Mouse (Mus musculus) c-Kit-positive CD71-positive TER-119-positive erythroid progenitor cells, embryonic 14.5 days (primary cell): ENCODE results near the gene Zfp113.
A peak's percentile ranks its signal among the peaks of the same experiment; 100 is the strongest.

Experiments
- DNase-seq: peaks from one replicate; pipeline ENCODE4 v3.0.0-alpha.2; 2013; ENCODE audit warnings: low spot score

The Zfp113 gene

DNA sequence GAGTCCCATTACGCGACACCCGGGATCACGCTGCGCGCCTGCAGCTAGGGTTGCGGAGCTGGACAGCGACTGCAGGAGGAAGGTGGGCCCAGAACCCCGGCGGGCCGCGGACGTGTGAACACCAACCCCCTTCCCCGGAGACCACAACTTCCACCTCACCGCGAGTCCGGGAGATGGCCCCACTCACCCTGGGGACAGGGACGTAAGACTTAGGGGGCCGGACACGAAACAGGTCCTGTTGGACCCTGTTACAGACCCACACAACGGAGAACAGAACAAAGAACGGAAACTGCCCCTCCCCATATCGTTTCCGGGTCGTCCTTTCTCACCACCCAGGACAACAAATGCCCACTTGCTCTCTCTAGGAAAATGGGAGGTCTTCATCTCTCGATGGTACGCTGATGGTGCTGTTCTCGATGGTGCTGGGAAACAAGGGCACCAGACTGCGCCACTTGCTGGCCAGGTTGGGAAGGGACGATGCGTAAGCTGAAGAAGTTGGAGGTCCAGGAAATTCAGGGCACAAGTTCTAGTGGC is at the start of gene Zfp113:
Gene Zfp113 (minus strand): TSS at position 302 of the 534 bp plus-strand sequence.
- peak; percentile 91 for DNase-seq

DNA sequence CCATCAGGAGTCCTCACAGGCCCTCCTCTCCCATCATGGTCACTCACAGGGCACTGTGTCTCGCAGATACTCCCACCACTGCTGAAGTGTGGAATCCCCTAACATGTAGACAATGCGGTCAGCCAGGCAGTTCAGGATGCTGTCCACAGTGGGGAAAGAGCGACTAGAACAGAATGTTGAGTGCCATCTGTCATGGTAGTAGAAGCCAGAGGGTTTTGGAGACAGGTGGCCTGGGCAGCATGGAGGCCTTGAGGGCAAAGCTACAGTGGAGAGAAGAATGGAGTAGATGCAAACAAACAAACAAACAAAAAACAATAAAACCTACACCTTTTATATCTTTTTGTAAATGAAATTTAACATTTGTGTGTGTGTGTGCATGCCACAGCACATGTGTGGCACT is 46.5 kb upstream of the Zfp113 start:
- DNase-seq = no peak

DNA sequence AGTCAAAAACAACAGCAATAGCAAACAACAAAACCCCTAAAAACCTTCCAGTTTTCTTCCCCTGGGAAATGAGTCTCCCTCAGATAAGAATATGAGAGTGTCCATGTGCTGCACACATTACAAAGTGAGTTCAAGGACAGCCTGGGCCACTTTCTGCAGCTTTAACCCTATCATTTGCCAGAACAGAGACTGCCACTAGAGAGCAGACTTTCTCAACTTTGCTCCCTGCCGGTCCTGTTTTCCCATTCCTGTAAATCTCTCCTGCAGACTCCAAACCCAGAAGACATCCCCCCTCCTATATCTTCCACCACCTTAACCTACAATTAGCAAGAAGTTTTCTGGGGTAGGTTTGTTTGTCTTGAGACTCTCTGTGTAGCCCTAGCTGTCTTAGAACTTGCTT is 44.0 kb upstream of the Zfp113 start:
- DNase-seq = no peak

DNA sequence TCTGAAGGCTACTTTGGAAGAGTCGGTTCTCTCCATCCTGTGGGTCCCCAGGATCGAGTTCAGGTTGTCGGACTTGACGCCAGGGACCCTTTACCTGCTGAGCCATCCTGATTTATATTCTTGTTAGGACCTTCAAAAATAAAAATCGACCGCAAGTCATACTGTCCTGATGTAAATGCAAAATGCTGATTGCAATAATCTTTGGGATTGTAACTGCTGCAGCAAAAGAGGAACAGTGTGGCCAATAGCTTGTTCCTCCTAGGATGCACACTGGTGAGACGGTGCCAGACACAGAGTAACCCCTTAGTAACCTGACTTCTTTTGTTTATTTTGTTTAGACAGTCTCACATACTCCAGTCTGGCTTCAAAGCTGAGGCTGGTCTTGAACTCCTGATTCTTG is 39.9 kb upstream of the Zfp113 start:
- no peak for DNase-seq

DNA sequence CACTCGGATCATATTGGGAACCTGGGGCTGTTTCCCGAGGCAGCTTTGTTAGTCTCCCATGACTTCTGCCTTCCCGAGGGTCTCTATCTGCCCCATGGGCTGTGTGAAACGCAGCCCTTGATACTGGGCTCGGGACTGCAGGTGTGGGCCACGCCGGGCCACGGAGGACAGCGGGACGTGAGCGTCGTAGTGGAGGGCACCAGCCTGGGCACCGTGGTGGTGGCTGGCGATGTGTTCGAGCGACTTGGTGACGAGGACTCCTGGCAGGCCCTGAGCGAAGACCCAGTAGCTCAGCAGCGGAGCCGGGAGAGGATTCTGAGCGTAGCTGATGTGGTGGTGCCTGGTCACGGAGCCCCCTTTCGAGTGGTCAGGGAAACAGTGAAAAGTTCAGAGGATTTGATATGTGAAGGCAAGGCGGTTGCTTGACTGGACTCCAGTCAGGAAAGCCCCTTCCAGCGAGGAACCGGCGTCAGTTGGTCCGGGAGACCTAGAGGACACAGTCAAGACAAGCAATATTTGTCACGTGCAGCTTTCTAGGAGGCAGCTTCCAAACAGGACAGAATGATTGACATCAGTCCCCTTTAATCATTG is 39.3 kb upstream of the Zfp113 start:
- DNase-seq = no peak

DNA sequence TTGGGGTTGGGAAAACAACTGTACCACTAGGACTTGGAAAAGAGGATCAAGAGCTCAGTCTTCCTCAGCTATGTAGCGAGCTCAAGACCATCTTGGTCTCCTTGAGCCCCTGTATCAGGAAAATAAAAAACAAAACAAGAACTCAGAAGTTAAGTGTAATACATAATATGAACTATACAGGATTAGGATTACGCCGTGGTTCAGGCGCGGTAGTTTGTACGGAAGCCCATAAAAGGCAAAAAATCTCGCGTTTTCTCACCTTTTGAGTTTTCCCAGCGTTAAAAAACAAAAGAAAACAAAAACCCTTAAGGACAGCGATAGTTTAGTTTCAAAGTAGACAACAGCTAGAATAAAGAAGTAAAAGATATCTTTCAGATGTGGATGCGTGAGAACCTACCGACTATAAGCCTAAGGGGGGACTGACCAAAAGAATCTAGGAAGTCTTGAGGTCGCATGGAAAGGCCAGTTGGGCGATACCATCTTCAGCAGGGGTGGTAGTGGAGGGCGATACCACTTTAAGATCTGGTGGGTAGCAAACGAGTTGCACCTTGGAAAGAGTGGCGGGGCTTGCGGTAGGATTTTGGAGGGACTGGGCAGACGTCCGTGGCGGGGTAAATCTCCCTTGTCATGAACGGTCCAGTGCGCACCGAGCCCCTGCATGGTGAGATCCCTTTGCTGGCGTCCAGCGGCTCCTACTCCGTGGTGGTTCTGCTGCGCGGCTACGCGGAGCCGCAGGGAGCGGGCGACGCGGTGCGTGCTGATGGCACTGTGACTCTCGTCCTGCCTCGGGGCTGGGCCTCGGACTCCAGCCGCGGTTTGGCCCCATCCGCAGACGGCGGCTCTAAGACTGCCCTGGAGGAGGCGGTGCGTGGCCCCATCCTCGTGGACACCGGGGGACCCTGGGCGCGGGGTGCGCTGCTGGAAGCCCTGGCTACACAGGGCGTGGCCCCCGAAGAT is 38.5 kb upstream of the Zfp113 start, which contains the start of gene Mblac1:
Gene Mblac1 (plus strand): TSS at position 544 of the 957 bp plus-strand sequence.
- peak; percentile 90 for DNase-seq

DNA sequence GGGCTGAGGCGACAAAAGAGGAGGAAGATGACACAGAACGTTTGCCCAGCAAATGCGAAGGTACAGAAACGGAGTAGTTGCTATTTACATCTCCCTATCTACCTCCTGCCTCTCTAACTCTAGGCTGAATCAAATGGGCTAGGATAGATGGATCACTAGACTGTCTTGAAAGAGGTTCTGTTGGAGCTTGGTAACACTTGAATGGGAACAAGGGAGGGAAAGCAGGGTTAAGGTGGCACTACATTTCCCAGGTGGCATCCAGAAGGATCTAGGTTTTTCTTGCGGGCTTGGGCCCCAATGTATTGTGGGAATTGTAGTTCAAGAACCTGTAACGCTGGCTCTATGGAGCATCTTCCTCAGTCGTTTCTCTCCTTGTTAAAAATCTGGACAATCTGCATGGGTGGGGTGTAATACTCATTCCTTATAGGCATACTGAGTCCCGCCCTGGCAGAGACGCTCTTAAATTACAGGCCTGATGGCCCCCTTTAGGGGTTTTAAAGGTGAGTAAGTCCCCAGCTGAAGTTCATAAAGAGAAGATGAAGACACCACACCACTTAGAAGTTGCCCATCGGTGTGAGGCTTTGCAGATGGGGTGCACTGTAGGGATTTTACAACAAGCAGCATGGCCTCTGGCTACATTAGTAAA is 32.2 kb upstream of the Zfp113 start:
- DNase-seq = peak; percentile 81

DNA sequence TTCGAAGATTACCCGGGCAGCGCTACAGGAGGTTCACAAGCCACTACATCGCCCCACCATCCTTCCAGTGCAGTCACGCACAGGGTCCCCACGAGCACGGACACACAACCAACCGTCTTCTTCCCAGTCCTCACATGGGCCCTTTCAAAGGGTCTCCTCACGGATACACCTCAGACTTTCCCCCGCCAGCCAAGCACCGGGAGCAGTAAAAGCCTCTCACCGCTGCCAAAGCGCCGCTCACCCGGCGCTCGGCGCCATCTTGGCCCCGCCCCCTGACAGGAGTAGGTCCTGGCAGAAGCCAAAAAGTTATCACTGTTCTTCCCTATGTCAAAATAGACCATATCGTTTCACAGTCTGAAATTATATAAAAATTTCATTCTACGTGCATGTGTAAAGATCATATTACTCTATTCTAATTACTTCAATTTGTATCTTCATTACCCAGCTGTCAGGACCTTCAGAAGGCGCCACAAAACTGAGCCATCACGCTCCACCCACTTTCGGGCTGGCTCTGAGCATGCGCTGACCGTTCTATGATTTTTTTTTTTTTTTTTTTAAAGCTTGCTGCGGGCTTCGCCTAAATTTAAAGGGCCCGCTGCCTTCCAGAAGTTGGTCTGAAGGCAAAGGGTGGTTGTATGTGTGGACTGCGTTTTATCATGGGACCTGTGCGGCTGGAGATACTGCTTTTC is 31.6 kb upstream of the Zfp113 start, which contains the start of the genes Taf6 and Cnpy4:
Gene Taf6 (minus strand): TSS at position 502 of the 689 bp plus-strand sequence.
Gene Cnpy4 (plus strand): TSS at position 536 of the 689 bp plus-strand sequence.
- peak; percentile 89 for DNase-seq

DNA sequence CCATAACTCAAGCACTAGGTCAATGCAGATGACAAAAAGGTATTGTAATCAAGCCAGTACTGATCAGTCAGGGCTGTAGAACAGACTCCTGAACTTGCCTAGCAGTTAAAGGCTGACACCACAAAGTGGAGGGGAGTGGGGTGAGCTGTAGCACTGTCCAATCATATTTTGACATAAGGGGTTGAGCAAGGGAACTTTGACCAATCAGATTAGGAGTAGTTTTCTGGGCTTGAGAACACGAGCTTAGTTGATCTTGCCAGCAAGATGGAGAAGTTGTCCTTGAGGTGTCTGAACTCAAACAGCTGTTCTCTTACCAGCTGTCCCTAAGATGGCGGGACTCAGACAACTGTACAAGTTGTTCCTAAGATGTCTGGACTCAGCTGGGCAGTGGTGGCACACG is 17.7 kb upstream of the Zfp113 start:
- DNase-seq = no peak

DNA sequence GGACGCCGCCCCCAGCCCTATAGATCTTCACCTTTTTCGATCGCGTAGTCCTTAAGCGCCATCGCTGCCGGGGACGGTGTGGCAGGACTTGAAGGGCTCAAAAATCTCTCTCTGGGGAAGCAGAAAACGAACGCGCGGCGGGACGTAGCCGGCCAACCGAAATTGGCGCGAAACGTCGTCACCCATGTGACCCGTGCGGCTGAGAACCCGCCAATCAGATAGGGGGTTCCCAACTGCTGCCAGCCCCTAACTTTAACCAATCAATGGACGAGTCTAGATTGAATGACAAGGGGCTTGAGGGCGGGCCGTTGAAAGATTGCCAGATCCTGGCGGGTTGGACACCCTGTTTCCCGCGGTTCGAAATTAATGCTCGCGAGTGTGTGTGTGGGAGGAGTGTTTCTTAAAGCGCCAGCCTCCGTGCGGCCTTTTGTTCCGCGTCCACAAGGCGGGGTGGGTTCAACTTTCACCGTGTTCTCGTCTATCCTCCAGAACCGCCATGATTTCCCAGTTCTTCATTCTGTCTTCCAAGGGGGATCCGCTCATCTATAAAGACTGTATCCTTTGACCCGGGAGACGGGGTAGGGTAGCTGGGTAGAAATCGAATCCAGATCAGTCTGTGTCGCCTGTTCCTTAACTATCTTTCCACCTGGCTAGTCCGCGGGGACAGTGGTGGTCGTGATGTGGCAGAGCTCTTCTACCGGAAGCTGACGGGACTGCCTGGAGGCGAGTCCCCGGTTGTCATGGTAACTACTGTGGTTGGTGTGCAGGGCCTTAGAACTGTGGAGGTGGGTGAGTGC is 16.3 kb upstream of the Zfp113 start, which contains the start of the genes Ap4m1 and Mcm7:
Gene Ap4m1 (plus strand): TSS at position 308 of the 797 bp plus-strand sequence.
Gene Mcm7 (minus strand): TSS at position 728 of the 797 bp plus-strand sequence.
- DNase-seq = peak; percentile 98

DNA sequence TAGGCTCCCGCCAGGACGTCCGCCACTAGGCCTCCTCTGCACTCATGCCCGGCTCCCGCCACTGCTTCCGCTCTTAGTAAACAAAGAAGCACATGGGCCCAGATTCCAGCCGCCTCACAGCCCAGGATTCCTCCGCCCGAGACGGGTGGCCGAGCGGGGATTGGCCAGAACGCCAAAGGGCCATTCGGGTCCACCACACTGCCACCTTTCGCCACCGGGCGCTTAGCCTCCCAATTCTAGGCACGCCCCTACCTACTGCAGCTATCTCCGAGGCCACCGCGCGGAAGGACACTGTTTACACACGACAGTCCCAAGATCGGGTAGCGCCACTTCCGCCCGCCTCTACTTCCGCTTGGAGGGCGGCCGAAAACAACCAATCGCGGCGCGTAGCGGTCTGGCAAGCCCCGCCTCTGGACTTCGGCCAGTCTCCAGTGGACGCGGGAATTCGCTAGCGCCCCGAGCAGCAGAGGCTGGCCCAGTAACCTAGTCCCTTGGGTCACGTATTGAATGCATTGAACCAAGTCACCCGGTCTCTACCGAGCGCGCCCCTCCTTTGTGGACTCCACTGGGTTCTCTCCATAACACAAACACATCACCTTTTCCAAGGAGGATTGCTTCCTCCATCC is 15.5 kb upstream of the Zfp113 start:
- peak; percentile 93 for DNase-seq

DNA sequence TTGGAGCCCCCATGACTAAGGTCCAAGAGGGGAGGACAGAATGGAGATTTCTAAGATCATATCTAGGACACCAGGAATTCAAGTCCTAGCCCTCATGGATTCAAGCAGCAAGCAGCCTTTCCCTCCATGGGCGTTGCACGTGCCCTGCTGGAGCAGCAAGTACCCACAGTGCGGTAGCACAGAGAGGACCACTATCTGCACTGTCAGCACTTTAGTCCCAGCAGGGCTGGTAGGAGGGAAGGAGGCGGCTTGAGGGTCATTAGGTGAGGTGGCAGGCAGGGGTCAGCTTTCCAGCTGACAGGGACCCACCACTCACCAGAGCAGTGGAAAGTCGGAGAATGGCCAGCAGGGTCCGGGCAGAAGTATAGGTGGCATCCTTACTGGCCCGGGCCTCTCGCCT is 10.1 kb upstream of the Zfp113 start:
- no peak for DNase-seq

DNA sequence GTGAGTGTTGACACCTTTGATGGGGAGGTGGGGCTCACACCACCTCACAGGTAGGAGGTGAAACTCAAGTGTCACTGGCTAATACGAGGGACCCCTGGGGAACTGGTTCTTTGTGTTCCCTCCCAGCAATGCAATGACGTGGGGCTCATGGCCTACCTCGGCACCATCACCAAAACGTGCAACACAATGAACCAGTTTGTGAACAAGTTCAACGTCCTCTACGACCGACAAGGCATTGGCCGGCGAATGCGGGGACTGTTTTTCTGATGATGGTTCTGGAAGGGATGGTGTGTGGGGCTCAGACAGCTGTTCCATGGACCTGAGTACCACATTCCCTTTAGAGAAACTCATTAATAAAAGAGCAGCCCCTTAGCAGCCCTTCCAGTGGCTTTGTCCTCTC is 8.1 kb upstream of the Zfp113 start:
- no peak for DNase-seq

DNA sequence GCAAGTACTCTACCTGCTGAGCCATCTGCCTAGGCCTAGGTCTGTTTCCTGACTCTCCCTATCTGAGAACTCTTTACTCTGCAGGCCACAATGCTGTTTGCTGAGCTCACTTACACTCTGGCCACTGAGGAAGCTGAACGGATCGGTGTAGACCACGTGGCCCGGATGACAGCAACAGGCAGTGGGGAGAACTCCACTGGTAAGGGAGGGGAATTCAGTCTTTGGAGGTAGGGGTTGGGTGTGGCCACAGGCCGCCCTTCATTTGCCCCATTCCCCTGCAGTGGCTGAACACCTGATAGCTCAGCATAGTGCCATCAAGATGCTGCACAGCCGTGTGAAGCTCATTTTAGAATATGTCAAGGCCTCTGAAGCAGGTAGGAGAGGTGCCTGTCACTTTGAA is 7.5 kb upstream of the Zfp113 start:
- DNase-seq = no peak

DNA sequence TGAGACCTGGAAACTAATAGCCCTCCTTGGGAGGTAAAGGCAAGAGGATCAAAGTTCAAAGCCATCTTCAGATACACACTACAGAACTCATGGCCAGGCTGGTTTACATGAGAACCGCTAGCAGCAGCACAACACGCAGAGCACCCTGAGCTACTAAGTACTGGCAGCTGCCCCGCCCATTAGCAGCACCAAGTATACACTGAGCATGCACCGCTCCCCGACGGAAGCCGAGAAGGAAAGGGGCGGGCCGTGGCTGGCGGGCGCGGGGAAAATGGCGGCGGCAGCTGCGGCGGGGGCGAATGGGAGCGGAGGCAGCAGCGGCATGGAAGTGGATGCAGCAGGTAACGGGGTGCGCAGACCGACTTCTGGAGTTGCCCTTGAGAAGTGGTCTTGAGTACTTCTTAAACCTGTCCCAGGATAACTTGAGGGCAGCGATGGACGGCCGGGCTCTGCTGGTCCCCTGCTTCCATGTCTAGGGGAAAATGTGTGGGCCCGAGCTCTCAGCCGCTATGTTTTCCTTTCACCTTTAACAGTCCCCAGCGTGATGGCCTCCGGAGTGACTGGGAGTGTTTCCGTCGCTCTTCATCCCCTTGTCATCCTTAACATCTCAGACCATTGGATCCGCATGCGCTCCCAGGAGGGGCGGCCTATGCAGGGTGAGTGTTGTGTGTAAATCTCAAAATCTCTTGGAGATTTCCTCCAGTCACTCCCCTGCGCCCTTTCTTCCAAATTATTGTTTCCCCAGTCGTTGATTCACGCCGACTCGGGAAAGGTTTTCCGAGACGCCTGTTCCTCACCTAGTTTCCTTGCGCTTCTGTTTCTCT is 5.5 kb upstream of the Zfp113 start, which contains the start of gene Cops6:
Gene Cops6 (plus strand): TSS at position 230 of the 824 bp plus-strand sequence.
- DNase-seq = peak; percentile 88

DNA sequence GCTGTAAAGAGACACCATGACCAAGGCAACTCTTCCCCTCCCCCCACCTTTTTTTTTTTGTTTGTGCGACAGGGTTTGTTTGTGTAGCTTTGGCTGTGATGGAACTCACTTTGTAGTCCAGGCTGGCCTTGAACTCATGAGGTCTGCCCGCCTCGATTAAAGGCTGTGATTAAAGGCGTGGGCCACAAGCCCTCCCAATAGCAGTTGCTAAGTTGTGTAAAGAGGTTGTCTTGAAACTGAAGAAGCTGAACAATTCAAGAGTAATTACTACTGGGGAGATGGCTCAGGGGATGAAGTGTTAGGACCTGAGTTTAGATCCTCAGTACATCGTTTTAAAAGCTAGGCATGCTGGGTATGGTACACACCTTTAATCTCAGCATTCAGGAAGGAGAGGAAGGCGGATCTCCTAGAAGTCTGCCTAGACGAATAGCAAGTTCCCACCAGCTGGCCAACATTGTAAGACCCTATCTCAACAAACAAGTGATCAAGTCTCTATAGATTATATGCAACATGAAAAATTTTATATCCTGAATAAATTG is 4.7 kb upstream of the Zfp113 start:
- DNase-seq = no peak

DNA sequence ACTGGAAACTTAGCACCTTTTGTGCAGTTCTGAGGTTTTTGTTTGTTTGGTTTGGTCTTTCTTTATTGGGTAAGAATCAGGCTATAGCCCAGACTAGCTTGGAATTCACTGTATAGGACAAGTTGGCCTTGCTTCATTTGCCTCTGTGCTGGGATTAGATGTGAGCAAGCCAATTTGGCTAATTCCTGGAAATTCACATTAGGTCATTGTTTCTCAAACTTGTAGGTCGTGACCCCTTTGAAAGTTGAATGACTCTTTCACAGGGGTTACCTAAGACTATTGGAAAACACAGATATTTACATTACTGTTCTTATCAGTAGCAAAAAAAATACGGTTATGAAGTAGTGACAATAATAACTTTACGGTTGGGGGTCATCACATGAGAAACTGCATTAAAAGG is 1.2 kb downstream of the Zfp113 start:
- DNase-seq = no peak

DNA sequence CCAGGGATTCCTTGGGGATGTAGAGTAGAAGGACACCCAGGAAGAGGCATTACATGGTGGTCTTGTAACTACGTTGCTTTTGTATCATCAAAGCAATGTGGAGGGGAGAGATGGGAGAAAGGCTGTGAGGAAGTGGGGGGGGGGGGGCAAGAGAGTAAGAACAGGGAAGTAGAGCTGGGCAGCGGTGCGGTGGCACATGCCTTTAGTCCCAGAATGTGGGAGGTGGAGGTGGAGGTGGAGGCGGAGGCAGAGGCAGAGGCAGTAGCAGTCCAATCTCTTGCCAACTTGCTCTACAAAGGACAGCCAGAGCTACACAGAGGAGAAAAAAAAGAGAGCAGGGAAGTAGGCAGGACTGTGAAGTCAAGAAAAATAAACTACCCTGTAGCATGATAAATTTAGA is 17.0 kb downstream of the Zfp113 start:
- no peak for DNase-seq
